Mouse (Mus musculus) B cell, adult 2 months (primary cell): ENCODE results near the gene Gm28308.

Experiments used
- DNase-seq, 2 experiments: peaks; one replicate each; pipeline ENCODE4 v3.0.0; 2022

Gm28308 gene

DNA sequence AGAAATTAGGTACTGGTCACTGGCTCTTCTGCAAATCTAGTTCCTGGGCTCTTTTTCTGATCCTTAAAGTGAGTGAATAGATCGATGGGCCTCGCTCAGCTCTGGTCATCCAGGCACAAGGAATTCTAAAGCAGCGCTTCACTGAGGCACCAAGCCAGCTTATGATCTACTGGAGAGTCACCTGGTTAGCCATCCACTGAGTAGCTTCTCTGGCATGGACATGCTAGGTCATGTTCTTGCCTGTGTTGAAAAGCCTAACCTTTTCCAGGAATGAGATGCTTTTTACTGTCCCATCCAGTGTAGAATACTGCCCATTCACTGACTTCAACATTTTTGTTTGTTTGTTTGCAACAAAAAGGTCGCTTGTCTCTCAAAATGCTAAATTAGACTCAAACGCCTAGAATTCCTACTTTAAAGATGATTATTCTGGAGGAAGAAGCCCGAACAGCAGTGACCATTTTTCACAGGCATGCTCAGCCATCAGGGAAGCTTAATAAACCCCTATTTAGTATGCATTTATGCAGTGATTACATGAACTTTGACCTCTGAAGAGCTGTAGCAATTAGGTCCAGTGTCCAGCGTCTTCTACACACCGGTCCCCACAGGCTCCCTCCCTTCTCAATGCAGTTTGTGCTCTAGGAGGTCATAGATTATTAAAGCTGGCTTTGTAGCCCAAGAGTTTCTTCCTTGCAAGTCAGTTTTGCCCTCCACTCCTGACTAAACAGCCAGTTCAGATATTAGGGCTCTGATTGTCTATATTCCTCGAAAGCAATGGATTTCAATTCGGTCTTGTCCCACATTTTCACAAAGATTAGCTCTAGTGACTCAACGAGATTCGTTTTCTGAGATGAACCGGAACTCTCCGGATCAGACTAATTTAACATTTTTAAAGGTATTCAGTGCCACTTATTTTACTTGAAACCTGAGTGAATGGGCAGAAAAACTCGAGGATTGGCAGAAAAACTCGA lies 60.6 kb downstream of the Gm28308 start:
- no peak for DNase-seq

DNA sequence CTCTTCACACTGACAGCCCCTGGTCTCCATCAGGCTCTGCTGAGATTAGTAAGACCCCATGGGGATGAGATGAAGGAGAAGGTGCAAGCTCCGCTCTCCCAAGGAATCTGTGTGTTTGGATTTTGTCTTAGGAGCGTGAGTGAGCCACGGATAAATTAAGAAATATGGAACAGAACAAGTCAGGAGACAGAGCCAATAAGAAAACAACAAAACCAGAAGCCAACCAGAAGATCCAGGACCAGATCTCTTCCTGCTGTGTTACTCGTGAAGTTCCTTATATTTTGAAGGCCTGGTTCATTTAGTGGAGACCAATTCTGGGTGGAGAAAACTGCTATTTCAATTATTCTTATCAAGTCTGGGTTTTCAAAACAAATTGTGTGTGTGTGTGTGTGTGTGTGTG lies 61.6 kb downstream of the Gm28308 start:
- DNase-seq, result no peak

DNA sequence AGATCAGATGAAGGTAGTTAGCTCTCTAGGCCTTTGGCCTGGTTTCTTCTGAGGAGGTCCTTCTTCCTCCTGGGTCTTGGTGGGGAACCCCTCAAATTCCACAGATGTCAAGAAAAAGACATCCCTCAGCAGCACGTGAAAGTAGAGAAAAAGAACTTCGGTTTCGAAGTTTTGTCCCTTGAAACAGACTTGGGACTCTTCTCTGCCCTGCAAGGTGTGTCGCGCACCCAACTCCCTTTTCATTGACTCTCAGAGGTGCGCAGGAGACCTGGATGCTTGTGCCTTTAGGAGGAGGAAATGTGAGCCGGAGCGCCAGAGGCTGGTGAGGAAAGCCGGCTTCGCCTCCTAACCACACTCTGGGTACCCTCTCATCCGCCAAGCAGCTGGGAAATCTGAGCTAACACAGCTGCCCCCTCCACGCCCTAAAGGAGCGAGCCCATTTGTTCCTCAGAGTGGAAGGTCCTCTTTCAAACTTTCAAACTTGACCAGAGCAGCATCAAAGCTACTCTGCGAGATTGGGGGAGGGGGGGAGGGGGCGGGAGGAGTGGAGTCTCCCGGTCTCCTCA lies 62.7 kb downstream of the Gm28308 start:
- no peak for DNase-seq

DNA sequence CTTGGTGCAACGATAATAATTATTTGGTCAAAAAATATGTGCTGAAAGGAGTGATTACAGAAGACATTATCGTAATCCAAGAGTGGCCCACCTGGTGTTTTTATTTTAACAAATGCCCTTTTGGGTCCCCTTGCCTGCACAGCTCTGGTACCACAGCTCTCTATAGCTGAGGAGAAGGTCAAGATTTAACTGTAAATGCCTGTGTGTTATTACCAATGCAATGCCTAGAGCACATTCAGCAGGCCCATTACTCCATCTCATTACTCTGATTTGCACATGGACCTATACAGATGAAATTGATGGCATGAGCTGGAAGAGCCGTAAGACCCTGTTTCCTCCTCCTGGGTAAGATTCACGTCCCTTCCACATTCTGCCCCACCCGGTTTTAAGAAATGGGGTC lies 74.0 kb downstream of the Gm28308 start:
- DNase-seq, result no peak

DNA sequence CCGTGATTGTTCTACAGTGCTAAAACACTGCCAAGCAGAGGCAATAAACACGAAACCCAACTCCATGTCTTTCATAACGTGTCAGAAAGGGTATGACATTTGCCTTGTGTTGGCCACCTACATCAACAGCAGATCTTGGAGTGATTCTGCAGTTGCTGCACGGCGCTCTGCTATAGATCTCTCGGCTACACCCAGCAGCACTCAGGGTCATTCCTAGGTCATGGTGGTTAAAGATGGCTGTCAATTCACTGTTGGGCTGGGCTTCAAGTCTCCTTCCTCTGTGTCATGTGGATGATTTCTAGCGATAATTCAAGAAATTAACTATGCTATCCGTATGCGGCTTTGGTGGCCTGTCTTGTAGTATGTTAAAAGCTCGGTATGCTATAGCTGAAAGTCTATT lies 74.6 kb downstream of the Gm28308 start:
- no peak for DNase-seq

DNA sequence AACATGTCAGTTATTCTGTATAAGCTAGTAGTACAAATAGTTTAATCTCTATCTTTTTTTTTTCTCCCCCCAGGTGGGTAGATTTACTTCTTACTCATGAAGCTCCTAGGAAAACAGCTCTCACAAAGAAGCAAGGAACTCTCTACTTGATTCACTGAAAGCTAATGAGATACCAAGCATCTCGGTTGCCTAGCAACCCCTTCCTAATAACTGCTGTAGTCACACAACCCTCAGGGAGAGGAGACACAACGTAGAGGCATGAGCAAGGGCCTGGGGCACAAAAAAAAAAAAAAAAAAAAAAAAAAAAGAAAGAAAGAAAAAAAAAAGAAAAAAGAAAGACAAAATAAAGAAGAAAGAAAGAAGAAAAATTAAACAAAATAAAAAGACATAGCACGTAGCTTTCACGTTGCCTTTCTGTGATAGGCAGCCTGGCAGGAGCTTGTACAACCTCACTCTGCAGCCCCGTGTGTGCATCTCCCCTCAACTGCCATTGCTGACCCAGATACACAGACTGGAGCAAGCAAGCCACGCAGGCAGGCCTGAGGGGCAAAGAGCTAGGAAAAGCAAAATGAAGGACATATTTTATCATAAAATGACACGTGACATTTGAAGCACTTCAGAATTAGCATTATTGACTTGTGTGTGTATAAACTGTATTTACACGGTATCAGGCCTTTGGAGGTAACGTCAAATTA lies 75.2 kb downstream of the Gm28308 start:
- DNase-seq, result no peak

DNA sequence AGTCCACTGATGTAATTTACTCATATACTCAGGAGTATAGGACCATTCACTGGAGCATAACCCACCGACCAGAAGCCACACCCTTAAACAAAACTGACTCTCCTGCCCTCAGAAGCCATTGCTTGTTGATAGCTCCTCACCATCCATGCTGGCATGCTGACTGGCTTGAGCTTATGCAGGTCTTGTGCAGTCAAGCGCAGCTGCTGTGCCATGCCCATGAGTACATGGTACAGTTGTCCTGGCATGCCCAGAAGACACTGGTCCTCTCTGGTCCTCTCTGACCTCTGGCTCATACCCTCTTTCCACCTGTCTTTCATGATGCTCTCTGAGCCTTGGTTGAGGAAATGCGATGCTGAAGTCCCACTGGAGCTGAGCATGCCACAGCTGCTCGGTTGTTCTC lies 89.5 kb downstream of the Gm28308 start:
- DNase-seq, result no peak

DNA sequence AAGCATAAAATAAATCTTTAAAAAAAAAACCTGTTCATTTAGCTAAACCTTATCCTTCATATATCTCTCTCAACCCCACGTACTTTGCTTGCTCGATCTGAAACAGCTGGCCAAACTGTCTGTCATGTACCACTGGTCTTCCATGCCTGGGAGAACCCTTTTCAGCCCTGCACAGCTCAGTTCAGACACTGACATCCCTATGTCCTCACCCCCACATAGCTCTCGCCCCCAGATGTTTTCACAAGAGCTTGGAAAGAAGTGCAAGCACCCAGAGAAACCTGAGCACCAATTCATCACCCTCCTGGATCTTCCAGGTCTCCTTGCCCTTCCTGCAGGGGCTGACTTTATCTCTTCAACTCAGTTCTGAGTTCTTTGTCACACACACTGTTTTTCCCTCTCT lies 92.0 kb downstream of the Gm28308 start:
- no peak for DNase-seq

DNA sequence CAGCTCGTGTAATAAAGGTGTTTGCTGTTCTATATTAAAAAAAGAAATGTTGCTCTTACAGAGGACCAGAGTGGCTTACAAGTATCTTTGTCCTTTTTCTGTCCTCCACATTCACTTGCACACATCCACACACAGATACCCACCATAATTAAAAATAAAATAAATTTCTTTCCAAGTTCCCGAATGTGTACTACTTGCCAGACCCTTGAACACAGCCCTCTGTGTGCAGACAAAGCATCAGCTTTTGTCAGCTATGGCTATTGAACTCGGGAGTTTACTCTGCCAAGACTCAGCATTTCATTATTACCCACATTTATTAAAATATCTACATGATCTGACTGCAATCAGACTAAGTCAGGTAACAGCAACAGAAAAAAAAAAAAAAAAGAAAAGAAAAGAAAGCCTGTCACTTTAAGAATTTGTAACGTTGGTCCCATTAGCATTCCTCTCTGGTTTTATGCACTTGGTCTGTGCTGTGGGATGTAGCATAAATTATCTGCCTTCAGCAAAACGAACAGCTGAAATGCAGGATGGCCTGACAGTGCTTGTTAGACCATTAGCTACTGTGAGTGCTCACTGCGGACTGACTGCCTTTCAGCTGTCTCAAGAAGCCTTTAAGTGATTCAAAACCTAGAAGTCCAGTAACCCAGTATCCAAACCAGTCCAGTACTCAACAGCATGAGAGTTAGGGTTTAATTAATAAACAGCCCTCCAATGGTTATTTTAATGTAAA lies 94.1 kb downstream of the Gm28308 start:
- no peak for DNase-seq

DNA sequence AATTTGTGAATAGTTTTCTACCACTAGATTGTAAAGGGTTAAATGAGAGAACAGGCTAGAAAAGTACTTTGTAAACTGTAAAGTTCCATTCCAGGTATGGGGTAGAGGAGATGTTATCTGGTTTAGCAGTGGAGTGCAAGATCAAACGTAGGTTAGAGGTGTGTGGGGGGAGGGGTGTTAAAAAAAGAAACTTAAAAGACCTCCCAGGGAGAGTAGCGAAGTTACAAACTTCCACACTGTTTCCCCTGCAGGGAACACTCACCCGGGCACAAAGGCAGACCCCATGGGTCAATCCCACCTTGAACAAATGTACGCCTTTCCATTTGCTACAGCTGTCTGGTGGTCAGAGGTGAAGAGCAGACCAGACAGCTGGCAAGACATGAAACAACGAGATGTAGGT lies 97.2 kb downstream of the Gm28308 start:
- no peak for DNase-seq
